Mouse (Mus musculus): ENCODE measurements at regions not wholly inside any gene's neighbourhood (a gene's known extent, or its start where the extent isn't known, plus 50 kb on each side); places are given as distances from the start of the nearest gene placed in this dataset.

GRCm38 (mm10) chr6:51265329-51265728 is 167.1 kb upstream of the Nfe2l3 start:
- TF ChIP-seq CTCF (IDR thresholded peaks at IDR 0.05) (no peak), EP300 (IDR thresholded peaks at IDR 0.05) (no peak)

Data from lung, postnatal 0 days (tissue).